Mouse (Mus musculus): ENCODE measurements around the gene Lmo7.

DNA sequence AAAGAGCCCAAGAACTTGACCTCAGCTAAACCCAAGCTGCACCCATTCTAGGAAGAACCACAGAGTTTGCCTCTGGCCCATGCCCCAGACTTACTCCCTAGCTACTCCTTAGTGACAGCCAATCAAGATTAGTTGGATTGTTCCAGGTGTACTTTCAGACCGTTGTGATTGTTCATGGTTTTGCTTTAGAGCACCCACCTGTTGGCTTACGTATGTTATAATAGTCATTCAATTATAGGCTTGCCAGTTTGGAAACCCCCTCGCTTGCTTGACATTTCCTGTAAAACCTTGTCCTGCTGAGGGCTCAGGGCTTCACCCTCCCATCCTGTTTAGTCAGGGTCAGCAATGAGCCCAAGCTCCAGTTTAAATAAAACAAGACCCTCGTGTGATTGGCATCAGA is 25.3 kb upstream of the Lmo7 start:
- no peak for TF ChIP-seq POLR2A (IDR thresholded peaks at IDR 0.05; ENCODE audit: control insufficient read depth, low read depth, low read length)
- no peak for TF ChIP-seq CTCF (IDR thresholded peaks at IDR 0.05; ENCODE audit: control insufficient read depth, insufficient read depth, insufficient replicate concordance, low read depth, low read length)
